Mouse (Mus musculus) C2C12 (cell line): ENCODE measurements around the gene Hist1h3i.
"Not testable (repeated sequence)": the region's sequence is repeated elsewhere in the genome, so short reads cannot be mapped to it uniquely, and the experiment has no call there.

ENCODE experiments used
- CEBPB ChIP-seq: IDR thresholded peaks from one replicate; pipeline ENCODE4 v1.6.1; 2011; ENCODE audit warnings: low read depth, mild to moderate bottlenecking, control low read depth, moderate library complexity
- CTCF ChIP-seq: IDR thresholded peaks from one replicate; pipeline ENCODE4 v1.5.1; 2011; ENCODE audit not compliant: control insufficient read depth, insufficient read depth, insufficient read length
- FOSL1 ChIP-seq: IDR thresholded peaks from one replicate; pipeline ENCODE4 v1.8.0; 2011; ENCODE audit warnings: mild to moderate bottlenecking, low read length; ENCODE audit not compliant: poor library complexity, insufficient read depth, severe bottlenecking
- MAX ChIP-seq: IDR thresholded peaks from one replicate; pipeline ENCODE4 v1.6.1; 2011; ENCODE audit warnings: mild to moderate bottlenecking, control low read depth
- MYOD1 ChIP-seq: IDR thresholded peaks from one replicate; pipeline ENCODE4 v1.6.1; 2011; ENCODE audit warnings: low read depth; ENCODE audit not compliant: control insufficient read depth, insufficient read length
- MYOG ChIP-seq: IDR thresholded peaks from one replicate; pipeline ENCODE4 v1.6.1; 2011; ENCODE audit not compliant: control insufficient read depth, insufficient read length; ENCODE audit errors: extremely low read depth
- USF1 ChIP-seq: IDR thresholded peaks from one replicate; pipeline ENCODE4 v1.6.1; 2011; ENCODE audit warnings: low read depth, mild to moderate bottlenecking, control low read depth, moderate library complexity

DNA sequence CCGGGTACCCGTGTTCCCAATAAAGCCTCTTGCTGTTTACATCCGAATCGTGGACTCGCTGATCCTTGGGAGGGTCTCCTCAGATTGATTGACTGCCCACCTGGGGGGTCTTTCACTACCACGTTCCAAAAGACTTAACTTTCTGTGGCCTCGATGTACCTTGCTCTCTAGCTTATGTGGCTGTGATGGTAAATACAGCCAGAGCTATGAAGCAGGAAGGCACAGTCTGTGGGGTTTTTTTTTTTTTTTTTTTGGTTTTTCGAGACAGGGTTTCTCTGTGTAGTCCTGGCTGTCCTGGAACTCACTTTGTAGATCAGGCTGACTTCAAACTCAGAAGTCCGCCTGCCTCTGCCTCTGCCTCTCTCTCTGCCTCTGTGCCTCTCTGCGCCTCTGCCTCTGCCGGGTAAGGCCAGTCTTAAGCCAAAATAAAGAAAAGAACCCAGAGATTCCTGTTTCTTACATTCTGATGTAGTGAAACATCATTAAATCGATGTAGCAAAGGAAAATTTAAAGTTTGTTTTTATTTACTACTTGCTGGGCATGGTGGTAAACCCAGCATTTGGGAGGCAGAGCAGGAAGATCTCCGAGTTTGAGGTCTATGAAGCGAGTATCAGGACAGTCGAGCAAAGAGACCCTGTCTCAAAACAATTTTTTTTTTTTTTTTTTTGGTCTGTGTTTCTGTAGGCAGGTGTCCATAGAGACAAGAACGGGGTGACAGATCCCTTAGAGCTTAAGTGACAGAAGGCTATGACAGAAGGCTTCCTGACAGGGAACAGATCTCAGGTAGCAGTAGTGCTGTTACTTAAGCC, 37.1 kb upstream of the Hist1h3i start:
- not testable (repeated sequence) for TF ChIP-seq CTCF, USF1, MAX, MYOD1, CEBPB, FOSL1, MYOG
